Mouse (Mus musculus) MEL (cell line): ENCODE measurements around the gene 5730596B20Rik.

ENCODE experiments used
- CTCF ChIP-seq, 3 experiments: IDR thresholded peaks in 2 of 3; conservative IDR thresholded peaks in 1 of 3; 2 replicates each; pipeline ENCODE4 v1.5.1; 2011 to 2012; ENCODE audit warnings: low read length in 3 of 3, low read depth in 2 of 3, mild to moderate bottlenecking in 2 of 3, improper control_type of control experiment in 1 of 3, inconsistent platforms in 1 of 3, mixed read lengths in 1 of 3, moderate library complexity in 1 of 3; ENCODE audit not compliant: control insufficient read depth in 1 of 3, insufficient read depth in 1 of 3, poor library complexity in 1 of 3, severe bottlenecking in 1 of 3
- NRF1 ChIP-seq: IDR thresholded peaks from 2 replicates; pipeline ENCODE4 v1.6.1; 2014; ENCODE audit warnings: low read depth, mild to moderate bottlenecking, inconsistent platforms, low read length, improper control_type of control experiment, moderate library complexity; ENCODE audit not compliant: poor library complexity, insufficient read depth, severe bottlenecking

GRCm38 (mm10) chr6:52151571-52151970, 25.7 kb upstream of the 5730596B20Rik start:
- TF ChIP-seq CTCF (IDR thresholded peaks at IDR 0.05 in 2 of 3, conservative IDR thresholded peaks at IDR 0.05 in 1 of 3; ENCODE audit: control insufficient read depth in 1 of 3, insufficient read depth in 1 of 3, low read depth in 2 of 3, low read length in 3 of 3, poor library complexity in 1 of 3, severe bottlenecking in 1 of 3) (no peak), NRF1 (no peak)
